Mouse (Mus musculus) gastrocnemius, adult 18-20 months (tissue): ENCODE measurements around the gene Crhr2. TPM values are rescaled to one million over a fixed set of nuclear protein-coding genes. Genes with fewer than 3 reads are reported as not detected.

Source experiments
- DNase-seq: peaks from one replicate; pipeline ENCODE4 v3.0.0; 2021; ENCODE audit warnings: low spot score
- long read RNA-seq, 2 experiments: library from polyadenylated mRNA; stranded (forward); transcript quantifications; one replicate each; pipeline ENCODE4 v2.0.0; 2021
- total RNA-seq, 2 experiments: library from RNA; stranded (reverse); gene quantifications; 2 replicates each; pipeline ENCODE4 v1.2.3; 2021

Gene Crhr2
- total RNA-seq, result 10 to 100 TPM; 17.6 to 26.5 TPM
- long read RNA-seq, experiment 1, transcript Crhr2-208 (13 exons, 2,041 nt), result major isoform, 21 of 47 reads
- long read RNA-seq, experiment 1, transcript Crhr2-201 (13 exons, 2,695 nt), result minor isoform, 8 of 47 reads
- long read RNA-seq, experiment 1, partial matches to known transcripts, result 0 of 47 reads
- long read RNA-seq, experiment 1, other reads (novel, unspliced or antisense), result 16 of 47 reads
- long read RNA-seq, experiment 2, transcript Crhr2-208 (13 exons, 2,041 nt), result major isoform, 17 of 26 reads
- long read RNA-seq, experiment 2, transcript Crhr2-201 (13 exons, 2,695 nt), result minor isoform, 5 of 26 reads
- long read RNA-seq, experiment 2, partial matches to known transcripts, result 1 of 26 reads
- long read RNA-seq, experiment 2, other reads (novel, unspliced or antisense), result 3 of 26 reads

- peak; percentile 59 for DNase-seq
These were observed at the start of gene Crhr2 for GRCm38 (mm10) chr6:55132794-55133193. Gene Crhr2, minus strand, starts transcription at chr6:55133016.

- DNase-seq, result peak; percentile 45
These were observed 46.7 kb upstream of the Crhr2 start for GRCm38 (mm10) chr6:55179560-55179959.

GRCm38 (mm10) chr6:55177060-55177732 is 44.4 kb upstream of the Crhr2 start:
- no peak for DNase-seq

GRCm38 (mm10) chr6:55175892-55176291 is 43.1 kb upstream of the Crhr2 start:
- no peak for DNase-seq

- no peak for DNase-seq
These were observed 42.6 kb upstream of the Crhr2 start for GRCm38 (mm10) chr6:55175456-55175855.

GRCm38 (mm10) chr6:55174741-55175181 is 41.9 kb upstream of the Crhr2 start, which contains the start of gene Inmt:
Gene Inmt, minus strand, starts transcription at chr6:55175043.
- DNase-seq, result peak; percentile 52

- DNase-seq, result no peak
These were observed 41.1 kb upstream of the Crhr2 start for GRCm38 (mm10) chr6:55173941-55174349.

- DNase-seq, result no peak
These were observed 40.4 kb upstream of the Crhr2 start for GRCm38 (mm10) chr6:55173171-55173570.

- DNase-seq, result no peak
These were observed 38.8 kb upstream of the Crhr2 start for GRCm38 (mm10) chr6:55171638-55172037.

GRCm38 (mm10) chr6:55169818-55170217 is 37.0 kb upstream of the Crhr2 start:
- DNase-seq, result no peak

GRCm38 (mm10) chr6:55166777-55167463 is 34.1 kb upstream of the Crhr2 start:
- DNase-seq, result peak; percentile 81

GRCm38 (mm10) chr6:55163046-55163584 is 30.3 kb upstream of the Crhr2 start:
- DNase-seq, result no peak

GRCm38 (mm10) chr6:55161311-55161761 is 28.5 kb upstream of the Crhr2 start:
- DNase-seq, result no peak

- no peak for DNase-seq
These were observed 26.4 kb upstream of the Crhr2 start for GRCm38 (mm10) chr6:55159256-55159655.

- DNase-seq, result no peak
These were observed 19.4 kb upstream of the Crhr2 start for GRCm38 (mm10) chr6:55152226-55152625.

GRCm38 (mm10) chr6:55146138-55146537 is 13.3 kb upstream of the Crhr2 start:
- no peak for DNase-seq

- peak; percentile 28 for DNase-seq
These were observed 12.5 kb upstream of the Crhr2 start for GRCm38 (mm10) chr6:55145285-55145684.

GRCm38 (mm10) chr6:55138343-55138742 is 5.5 kb upstream of the Crhr2 start:
- DNase-seq, result peak; percentile 79

GRCm38 (mm10) chr6:55133425-55133824 is 609 bp upstream of the Crhr2 start:
- DNase-seq, result no peak

- peak; percentile 48 for DNase-seq
These were observed 1.5 kb downstream of the Crhr2 start for GRCm38 (mm10) chr6:55131301-55131700.

GRCm38 (mm10) chr6:55130631-55131030 is 2.2 kb downstream of the Crhr2 start:
- no peak for DNase-seq

GRCm38 (mm10) chr6:55128391-55128790 is 4.4 kb downstream of the Crhr2 start:
- peak; percentile 74 for DNase-seq
